Mouse (Mus musculus) brain, embryonic 14.5 days (tissue): Measurements from ENCODE around the gene Ssbp2.

Experiments used
- CTCF ChIP-seq: fragments of 200-500 bp; IDR thresholded peaks from 2 replicates; pipeline ENCODE4 v1.5.1; 2012; ENCODE audit warnings: inconsistent platforms, mild to moderate bottlenecking, moderate library complexity, borderline replicate concordance; ENCODE audit not compliant: insufficient read depth, insufficient read length; ENCODE audit errors: extremely low read depth
- POLR2A ChIP-seq: fragments of 200-500 bp; IDR thresholded peaks from 2 replicates; pipeline ENCODE4 v1.6.1; 2012; ENCODE audit warnings: mild to moderate bottlenecking, inconsistent platforms, borderline replicate concordance; ENCODE audit not compliant: poor library complexity, insufficient read depth, insufficient read length, severe bottlenecking; ENCODE audit errors: extremely low read depth

DNA sequence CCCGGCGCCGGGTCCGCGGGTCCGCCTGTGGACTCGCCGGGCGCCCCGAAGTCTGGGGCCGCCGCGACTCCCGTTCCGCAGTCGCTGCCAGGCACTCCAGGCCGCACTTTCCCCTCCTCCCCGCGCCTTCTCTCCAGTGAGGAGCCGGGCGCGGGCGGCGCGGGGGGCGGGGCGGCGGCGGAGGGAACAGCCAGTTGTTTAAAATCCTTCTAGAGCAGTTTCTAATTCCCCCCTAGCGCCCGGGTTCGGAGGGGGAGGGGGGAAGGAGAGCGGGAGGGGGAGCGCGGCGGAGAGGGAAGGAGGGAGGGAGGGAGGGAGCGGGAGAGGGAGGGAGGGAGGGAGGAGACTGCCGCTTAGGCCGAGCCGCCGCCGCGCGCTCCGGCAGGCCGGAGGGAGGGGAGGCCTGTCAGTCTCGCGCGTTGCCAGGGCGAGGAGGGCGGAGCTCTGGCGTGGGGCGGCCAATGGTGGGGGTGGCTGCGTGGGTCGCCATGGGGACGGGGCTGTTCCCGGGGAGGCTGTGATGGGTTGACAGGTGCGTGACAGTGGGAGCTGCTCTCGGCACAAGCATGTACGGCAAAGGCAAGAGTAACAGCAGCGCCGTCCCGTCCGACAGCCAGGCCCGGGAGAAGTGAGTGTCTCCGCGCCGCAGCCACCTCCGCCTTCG is 670 bp downstream of the Ssbp2 start:
- TF ChIP-seq POLR2A = no peak; the same call in 1 of the 2 replicates
- no peak for TF ChIP-seq CTCF
